Mouse (Mus musculus) CD4-positive, CD25-positive, alpha-beta regulatory T cell (primary cell): ENCODE measurements around the gene Gm11009. TPM values are rescaled to one million over a fixed set of nuclear protein-coding genes. Genes with fewer than 3 reads are reported as not detected.

Experiments used
- polyA plus RNA-seq: library from polyadenylated mRNA; unstranded; fragments of 100-300 nt; shearing (Covaris generic); gene quantifications from one replicate; pipeline ENCODE4 v1.2.1, GENCODE M21; 2017

Gene Gm11009
- polyA plus RNA-seq = not detected

GRCm38 (mm10) chr2:176319394-176319793 is at the start of gene Gm11009:
TSS of gene Gm11009 (minus strand) at chr2:176319494.

Other genes starting within 250 kb of the Gm11009 start
- gene Gm2004, start 169.7 kb downstream of the Gm11009 start, polyA plus RNA-seq = 0.34 TPM
- 4.1 TPM for gene 2210418O10Rik, start 92.9 kb downstream of the Gm11009 start, polyA plus RNA-seq
- gene Gm14435, start 104.1 kb upstream of the Gm11009 start, polyA plus RNA-seq = 8.8 TPM
- gene Gm14434, start 167.3 kb upstream of the Gm11009 start, polyA plus RNA-seq = 10.4 TPM
- not detected for gene Zfp967, start 201.6 kb upstream of the Gm11009 start, polyA plus RNA-seq